Mouse (Mus musculus): ENCODE results near the gene Plekha6.
"Not testable (repeated sequence)": the region's sequence is repeated elsewhere in the genome, so short reads cannot be mapped to it uniquely, and the experiment has no call there.

Gene Plekha6

GRCm38 (mm10) chr1:133323333-133323732 lies 159.3 kb downstream of the Plekha6 start:
- no peak for DNase-seq (ENCODE audit: low spot score)

DNA sequence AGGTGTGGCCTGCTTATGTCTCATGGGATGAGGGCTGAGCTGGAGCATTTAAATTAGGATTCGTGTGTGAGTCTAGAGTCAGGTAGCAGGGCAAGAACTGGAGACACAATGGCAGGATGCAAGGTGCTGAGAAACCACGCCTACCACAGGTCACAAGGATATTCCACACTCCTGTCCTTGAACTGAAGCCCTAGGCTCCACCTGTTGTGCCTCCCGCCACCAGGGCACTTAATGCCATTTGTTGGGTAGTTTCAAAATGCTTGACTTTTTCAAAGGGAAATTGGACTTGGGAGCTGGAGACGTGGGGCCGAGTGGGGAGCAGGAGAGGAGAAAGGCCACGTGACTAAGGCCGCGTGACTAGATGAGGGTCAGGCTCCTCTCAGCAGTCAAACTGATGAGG lies 161.9 kb downstream of the Plekha6 start:
- DNase-seq (ENCODE audit: low spot score): no peak

DNA sequence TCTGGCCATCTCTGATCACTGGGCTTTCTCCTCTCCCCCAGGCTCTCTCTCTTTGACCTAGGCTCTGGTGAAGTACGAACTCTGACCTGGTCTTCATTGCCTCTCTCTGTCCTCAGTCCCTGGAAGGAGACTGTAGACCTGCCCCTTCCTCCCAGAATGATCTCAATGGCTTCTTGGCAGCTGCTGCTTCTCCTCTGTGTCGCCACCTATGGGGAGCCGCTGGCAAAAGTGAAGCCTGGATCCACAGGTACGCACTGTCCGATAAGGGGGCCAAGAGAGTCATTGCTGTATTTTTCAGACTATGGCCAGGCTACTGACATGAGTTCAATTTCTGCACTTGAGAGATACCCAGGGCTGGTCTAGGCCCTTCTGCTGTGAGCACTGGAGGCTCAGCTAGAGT lies 163.1 kb downstream of the Plekha6 start:
- DNase-seq (ENCODE audit: low spot score): no peak

- DNase-seq (ENCODE audit: low spot score): no peak
Observed at GRCm38 (mm10) chr1:133328299-133328795, 164.3 kb downstream of the Plekha6 start.

DNA sequence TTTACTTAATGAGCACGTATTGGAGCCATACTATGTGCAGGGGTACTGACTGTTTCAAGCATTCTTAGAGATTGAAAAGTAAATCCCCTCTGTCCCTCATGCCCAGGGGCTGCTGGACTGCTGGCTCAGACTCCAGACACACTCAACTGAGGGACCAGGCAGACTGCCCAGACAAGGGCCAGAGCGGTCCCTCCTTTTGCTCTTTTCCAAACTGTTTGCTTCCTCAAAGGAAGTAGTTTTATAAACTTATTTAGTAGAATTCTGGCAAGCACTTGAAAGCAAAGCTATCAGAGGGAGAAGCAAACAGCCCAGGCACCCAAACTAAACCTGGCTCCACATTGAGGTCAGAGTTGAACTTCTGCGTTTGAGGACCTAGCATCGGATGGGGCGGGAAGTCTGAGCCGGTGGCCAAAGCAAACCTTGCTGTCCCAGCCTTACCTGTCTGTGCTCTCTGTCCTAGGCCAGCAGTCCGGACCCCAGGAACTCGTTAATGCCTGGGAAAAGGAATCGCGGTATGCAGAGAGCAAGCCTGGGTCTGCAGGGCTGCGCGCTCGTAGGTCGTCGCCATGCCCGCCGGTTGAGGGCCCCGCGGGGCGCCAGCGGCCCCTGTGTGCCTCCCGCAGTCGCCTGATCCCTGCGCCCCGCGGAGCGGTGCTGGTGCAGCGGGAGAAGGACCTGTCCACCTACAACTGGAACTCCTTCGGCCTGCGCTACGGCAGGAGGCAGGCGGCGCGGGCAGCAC lies 165.1 kb downstream of the Plekha6 start:
- DNase-seq (ENCODE audit: low spot score): no peak

DNA sequence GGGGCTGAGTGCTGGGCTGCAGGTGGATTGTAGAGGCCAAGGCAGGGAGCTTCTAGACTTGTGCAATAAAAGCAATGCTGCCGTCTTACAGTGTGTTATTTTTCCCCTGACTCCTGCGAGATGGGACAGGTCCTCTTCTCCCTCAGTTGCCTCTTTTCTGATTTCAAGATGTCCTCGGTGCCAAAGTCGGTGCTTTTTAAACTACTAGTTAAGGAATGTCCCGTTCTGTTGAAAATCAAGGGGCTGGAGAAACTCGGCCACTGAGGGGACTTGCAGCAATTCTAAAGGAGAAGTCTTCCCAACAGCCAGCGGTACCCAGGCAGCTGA lies 165.6 kb downstream of the Plekha6 start:
- DNase-seq (ENCODE audit: low spot score): no peak

DNA sequence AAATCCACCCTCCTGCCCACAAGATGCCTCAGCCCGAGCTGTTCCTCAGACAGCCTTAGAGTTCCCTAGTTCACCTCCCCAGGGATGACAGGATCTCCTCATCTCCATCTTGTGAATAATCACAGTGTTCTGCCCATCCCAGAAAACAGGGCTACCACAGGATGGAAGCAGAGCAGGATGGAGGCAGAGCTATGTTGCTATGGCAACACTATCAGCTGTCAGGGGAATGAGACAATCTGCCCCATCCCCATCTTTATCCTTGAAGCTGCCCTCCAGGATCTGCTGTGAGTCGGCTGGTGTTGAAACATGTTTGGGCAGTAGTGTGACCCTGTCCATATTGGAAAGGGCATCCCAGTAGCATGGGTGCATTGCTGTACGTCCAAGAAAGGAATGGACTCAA lies 167.1 kb downstream of the Plekha6 start:
- DNase-seq (ENCODE audit: low spot score): no peak

DNA sequence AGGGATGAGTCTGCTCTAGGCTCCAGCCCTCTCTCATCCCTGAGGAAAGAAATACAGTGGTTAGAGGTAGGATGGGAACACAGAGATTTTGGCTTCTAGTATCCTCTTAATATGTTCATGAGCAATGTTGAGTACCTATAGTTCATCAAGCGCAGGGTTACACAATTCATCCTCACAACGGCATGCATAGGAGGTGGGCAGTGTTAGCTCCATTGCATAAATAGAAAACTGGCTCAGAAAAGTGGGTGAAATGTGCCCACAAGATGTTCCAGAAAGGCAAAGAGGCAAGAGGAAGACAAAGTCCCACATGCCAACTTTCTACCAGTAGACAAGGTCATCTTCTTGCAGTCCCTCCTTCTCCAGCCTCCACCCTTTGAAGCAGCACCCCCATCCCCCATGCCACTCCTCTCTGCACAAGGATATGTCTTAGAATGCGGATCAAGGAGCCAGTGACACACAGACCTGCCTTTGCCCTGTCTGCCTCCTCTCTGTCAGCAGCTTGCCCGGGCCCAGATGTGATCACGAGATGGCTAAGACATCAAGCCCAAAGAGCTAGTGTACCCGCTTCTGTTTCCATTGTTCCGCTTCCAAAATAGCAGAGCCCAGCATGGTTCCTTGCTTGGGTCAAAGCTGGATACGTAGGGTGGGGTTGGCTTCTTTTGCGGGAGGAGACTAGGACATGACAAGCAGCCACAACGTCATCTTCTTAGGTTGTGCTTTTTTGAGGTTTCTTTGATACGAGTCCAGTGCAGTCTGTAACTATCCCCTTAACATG lies 168.8 kb downstream of the Plekha6 start:
- DNase-seq (ENCODE audit: low spot score): no peak

GRCm38 (mm10) chr1:133333937-133334336 lies 169.9 kb downstream of the Plekha6 start:
- no peak for DNase-seq (ENCODE audit: low spot score)

- not testable (repeated sequence) for DNase-seq (ENCODE audit: low spot score)
Observed at GRCm38 (mm10) chr1:133340403-133340802, 176.4 kb downstream of the Plekha6 start.

- DNase-seq (ENCODE audit: low spot score): no peak
Observed at GRCm38 (mm10) chr1:133344357-133344756, 180.3 kb downstream of the Plekha6 start.

DNA sequence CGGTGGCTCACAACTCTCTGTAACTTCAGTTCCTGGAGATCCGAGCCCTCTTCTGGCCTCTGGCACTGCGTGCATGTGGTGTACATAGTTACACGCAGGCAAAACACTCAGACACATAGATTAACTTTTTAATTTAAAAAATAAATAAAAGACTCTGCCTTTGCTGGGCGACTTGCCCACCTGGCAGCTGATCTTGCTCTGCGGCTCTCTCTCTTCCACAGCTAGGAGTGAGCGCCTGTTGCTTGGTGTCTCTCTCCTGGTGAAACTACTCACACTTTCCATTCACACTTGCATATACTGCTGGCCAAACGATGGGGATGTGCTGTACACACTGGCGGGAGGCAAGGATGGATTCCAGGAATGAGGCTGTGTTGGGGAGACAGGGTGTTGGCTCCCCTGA lies 182.5 kb downstream of the Plekha6 start:
- no peak for DNase-seq (ENCODE audit: low spot score)

DNA sequence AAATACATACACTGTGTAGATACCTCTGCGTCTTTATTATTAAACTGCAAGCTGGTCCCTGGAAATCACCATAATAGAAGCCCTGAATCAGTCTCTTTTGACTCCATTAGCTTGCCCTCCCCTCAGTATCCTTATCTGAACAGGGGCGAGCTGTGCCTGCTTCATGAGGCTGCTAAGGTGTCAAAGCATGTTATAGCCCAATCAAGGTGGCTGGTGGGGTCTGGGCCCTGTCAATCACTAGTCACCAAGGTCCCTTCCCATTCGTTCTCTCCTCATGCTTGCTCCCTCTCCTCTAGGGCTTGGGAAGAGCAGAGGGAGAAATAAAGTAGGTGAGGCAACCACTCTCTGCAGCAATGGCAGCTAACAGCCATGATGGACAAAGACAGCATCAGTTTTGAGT lies 183.2 kb downstream of the Plekha6 start:
- DNase-seq (ENCODE audit: low spot score): no peak

- no peak for DNase-seq (ENCODE audit: low spot score)
Observed at GRCm38 (mm10) chr1:133347693-133348520, 183.9 kb downstream of the Plekha6 start.

DNA sequence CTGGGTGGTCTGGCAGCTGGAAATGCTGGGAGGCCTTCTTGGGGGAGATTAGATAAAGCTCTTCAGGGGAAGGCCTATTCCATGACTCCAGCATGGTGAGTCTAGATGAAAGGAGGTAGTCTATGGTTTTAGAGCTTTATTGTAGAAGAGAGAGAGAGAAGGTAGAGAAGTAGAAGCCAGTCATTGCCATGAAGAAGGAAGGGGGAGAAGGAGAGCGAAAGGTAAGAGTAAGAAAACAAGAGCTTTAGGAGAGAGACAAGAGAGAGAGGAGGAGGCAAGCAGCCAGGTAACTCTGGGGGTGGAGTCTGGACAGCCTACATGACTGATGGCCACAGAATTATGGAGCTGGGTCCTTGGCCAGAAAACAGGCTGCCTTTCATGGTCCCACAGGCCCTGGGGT lies 186.2 kb downstream of the Plekha6 start, which contains the start of gene Ren1:
TSS of gene Ren1 (plus strand) at position 301 of the 400 bp plus-strand sequence.
- no peak for DNase-seq (ENCODE audit: low spot score)

- DNase-seq (ENCODE audit: low spot score): no peak
Observed at GRCm38 (mm10) chr1:133351762-133352161, 187.8 kb downstream of the Plekha6 start.

Data from adipocyte (in vitro differentiated cells).